Mouse (Mus musculus) intestine, embryonic 14.5 days (tissue): ENCODE measurements at regions not wholly inside any gene's neighbourhood (a gene's known extent, or its start where the extent isn't known, plus 50 kb on each side); places are given as distances from the start of the nearest gene placed in this dataset.
A peak's percentile ranks its signal among the peaks of the same experiment; 100 is the strongest.
"Not testable (repeated sequence)": the region's sequence is repeated elsewhere in the genome, so short reads cannot be mapped to it uniquely, and the experiment has no call there.

Experiments used
- ATAC-seq: fragments of 200-750 bp; cut with Nextera tagmentation; replicated peaks from 2 replicates; pipeline ENCODE4 v1.8.0; 2017; ENCODE audit warnings: low read depth, moderate number of reproducible peaks, moderate TSS enrichment, moderate library complexity; ENCODE audit not compliant: low FRiP score, low TSS enrichment
- DNase-seq: peaks from one replicate; pipeline ENCODE4 v3.0.0-alpha.2; 2018; ENCODE audit warnings: low spot score
- H3K27ac ChIP-seq: fragments of 300-500 bp; sonication (generic); 2 replicates; pipeline ENCODE4 v1.5.1; 2014; ENCODE audit warnings: low read depth, mild to moderate bottlenecking, control low read depth
- H3K27me3 ChIP-seq: fragments of 300-500 bp; sonication (generic); replicated peaks from 2 replicates; pipeline ENCODE4 v1.6.1; 2014; ENCODE audit warnings: low read length, control low read depth; ENCODE audit not compliant: control insufficient read depth, insufficient read depth
- H3K36me3 ChIP-seq: fragments of 300-500 bp; sonication (generic); 2 replicates; pipeline ENCODE4 v1.6.1; 2014; ENCODE audit warnings: low read length, control low read depth; ENCODE audit not compliant: control insufficient read depth, insufficient read depth
- H3K4me1 ChIP-seq: fragments of 300-500 bp; sonication (generic); replicated peaks from 2 replicates; pipeline ENCODE4 v1.6.1; 2014; ENCODE audit warnings: low read length, control low read depth, mixed read lengths; ENCODE audit not compliant: control insufficient read depth, insufficient read depth
- H3K4me2 ChIP-seq: fragments of 300-500 bp; sonication (generic); 2 replicates; pipeline ENCODE4 v1.6.1; 2014; ENCODE audit warnings: low read length
- H3K4me3 ChIP-seq: fragments of 300-500 bp; sonication (generic); 2 replicates; pipeline ENCODE4 v1.5.1; 2014; ENCODE audit warnings: low read depth, low read length, control low read depth, mixed read lengths
- H3K9ac ChIP-seq: fragments of 300-500 bp; sonication (generic); 2 replicates; pipeline ENCODE4 v1.6.1; 2014; ENCODE audit warnings: mild to moderate bottlenecking, low read length
- H3K9me3 ChIP-seq: fragments of 300-500 bp; sonication (generic); 2 replicates; pipeline ENCODE4 v1.6.1; 2016; ENCODE audit warnings: low read length, control low read depth; ENCODE audit not compliant: control insufficient read depth
- WGBS: fragments of 180-500 bp; shearing (Covaris S2); extraction: QIAGEN DNeasy Blood & Tissue Kit; methylation state at CpG from one replicate; pipeline ENCODE4 v1.1.7; 2014; 5-methylcytosine and 5-hydroxymethylcytosine counted together

- no peaks in the 10 kb centered on the region for H3K36me3 ChIP-seq
- no peak for DNase-seq
- H3K4me2 ChIP-seq: no peak overlapping the region
- 56% methylated on average over 2 of the region's 2 CpGs for WGBS
- no peaks in the 10 kb centered on the region for H3K27me3 ChIP-seq
- no peak for ATAC-seq
- H3K4me1 ChIP-seq: no peaks in the 10 kb centered on the region
- H3K9ac ChIP-seq: no peak overlapping the region
- no peak overlapping the region for H3K4me3 ChIP-seq
- H3K27ac ChIP-seq: no peak overlapping the region
- no peaks in the 10 kb centered on the region for H3K9me3 ChIP-seq
These were observed 390.6 kb upstream of the Htr2a start for GRCm38 (mm10) chr14:74250021-74250420.

- Histone ChIP-seq H3K27ac (peak overlapping the region; percentile 70; the same call in 1 of the 2 replicates), H3K4me1 (no peaks in the 10 kb centered on the region), H3K27me3 (no peaks in the 10 kb centered on the region), H3K9ac (no peak overlapping the region), H3K4me3 (no peak overlapping the region), H3K9me3 (no peaks in the 10 kb centered on the region), H3K36me3 (no peaks in the 10 kb centered on the region), H3K4me2 (no peak overlapping the region)
- DNase-seq: no peak
- ATAC-seq: no peak
- 38% methylated on average over 10 of the region's 10 CpGs for WGBS
These were observed 388.2 kb upstream of the Htr2a start for GRCm38 (mm10) chr14:74252189-74253145.

DNA sequence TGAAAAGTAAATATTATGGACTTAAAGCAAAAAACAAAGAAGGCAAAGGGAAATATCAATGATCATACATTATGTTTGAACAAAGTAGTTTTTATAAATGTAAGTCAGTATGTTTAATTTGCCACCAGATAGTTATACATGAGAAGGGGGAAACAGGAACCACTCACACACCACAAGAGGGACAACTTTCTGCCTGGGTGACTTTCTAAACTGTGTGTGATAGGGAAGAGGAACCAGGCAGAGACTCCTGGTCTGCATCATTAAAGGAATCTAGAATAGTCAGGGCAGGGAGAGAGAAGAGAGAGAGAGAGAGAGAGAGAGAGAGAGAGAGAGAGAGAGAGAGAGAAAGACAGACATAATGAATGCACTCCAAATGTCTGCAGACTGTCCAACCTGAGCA lies 385.6 kb upstream of the Htr2a start:
- Histone ChIP-seq H3K4me1 (no peaks in the 10 kb centered on the region), H3K9ac (no peak overlapping the region), H3K36me3 (no peaks in the 10 kb centered on the region), H3K4me2 (no peak overlapping the region), H3K27ac (no peak overlapping the region), H3K9me3 (no peaks in the 10 kb centered on the region), H3K27me3 (no peaks in the 10 kb centered on the region), H3K4me3 (no peak overlapping the region)
- no peak for DNase-seq
- no peak for ATAC-seq

GRCm38 (mm10) chr14:74259437-74259836 lies 381.2 kb upstream of the Htr2a start:
- ATAC-seq (no peak), DNase-seq (no peak)
- Histone ChIP-seq H3K4me2 (no peak overlapping the region), H3K27ac (no peak overlapping the region), H3K9me3 (no peaks in the 10 kb centered on the region), H3K4me3 (no peak overlapping the region), H3K9ac (no peak overlapping the region), H3K27me3 (no peaks in the 10 kb centered on the region), H3K4me1 (no peaks in the 10 kb centered on the region), H3K36me3 (no peaks in the 10 kb centered on the region)

DNA sequence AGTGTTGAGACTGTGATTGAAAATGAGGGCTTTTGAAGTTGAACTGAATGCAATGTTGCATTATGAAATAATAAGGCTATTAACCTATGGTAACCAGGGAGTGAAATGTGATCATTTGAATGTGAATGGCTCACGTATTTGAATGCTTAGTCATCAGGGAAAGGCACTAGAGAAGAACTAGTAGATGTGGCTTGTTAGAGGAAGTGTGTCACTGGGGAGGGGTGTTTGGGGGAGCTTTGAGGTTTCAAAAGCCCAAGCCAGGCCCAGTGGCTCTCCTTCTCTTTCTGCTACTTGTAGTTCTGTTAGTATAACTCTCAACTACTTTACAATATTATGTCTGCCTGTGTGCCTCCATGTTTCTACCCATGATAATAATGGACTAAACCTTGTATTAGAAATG lies 373.6 kb upstream of the Htr2a start:
- no peak for ATAC-seq
- no peaks in the 10 kb centered on the region for H3K36me3 ChIP-seq
- WGBS: 75% methylated on average over 1 of the region's 1 CpGs
- no peaks in the 10 kb centered on the region for H3K9me3 ChIP-seq
- no peaks in the 10 kb centered on the region for H3K27me3 ChIP-seq
- H3K4me3 ChIP-seq: no peak overlapping the region
- H3K27ac ChIP-seq: no peak overlapping the region
- H3K9ac ChIP-seq: no peak overlapping the region
- no peak for DNase-seq
- H3K4me1 ChIP-seq: no peaks in the 10 kb centered on the region
- H3K4me2 ChIP-seq: no peak overlapping the region

GRCm38 (mm10) chr14:74294560-74294959 lies 346.1 kb upstream of the Htr2a start:
- H3K4me3 ChIP-seq: no peak overlapping the region
- H3K36me3 ChIP-seq: no peaks in the 10 kb centered on the region
- H3K4me1 ChIP-seq: no peaks in the 10 kb centered on the region
- DNase-seq (no peak), ATAC-seq (no peak)
- H3K27me3 ChIP-seq: no peaks in the 10 kb centered on the region
- no peak overlapping the region for H3K9ac ChIP-seq
- WGBS: 67% methylated on average over 3 of the region's 3 CpGs
- H3K9me3 ChIP-seq: no peaks in the 10 kb centered on the region
- no peak overlapping the region for H3K27ac ChIP-seq
- no peak overlapping the region for H3K4me2 ChIP-seq

DNA sequence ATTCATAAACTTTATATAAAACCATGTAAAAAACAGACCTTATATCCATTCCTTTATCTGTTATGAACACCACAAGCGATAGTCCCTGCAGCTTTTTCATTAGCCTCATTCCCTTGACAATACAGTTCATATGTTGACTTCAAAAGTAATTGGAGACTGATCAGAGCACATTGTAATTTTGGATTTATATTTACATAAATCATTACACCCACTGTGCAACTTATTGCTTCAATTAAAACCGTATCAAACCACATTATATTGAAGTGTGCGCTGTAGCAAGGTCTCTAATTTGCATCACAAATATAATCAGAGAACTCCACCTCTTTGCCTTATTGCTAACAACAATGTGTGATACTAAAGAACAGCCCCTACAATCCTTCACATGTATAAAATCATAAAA lies 336.2 kb upstream of the Htr2a start:
- DNase-seq (no peak), ATAC-seq (no peak)
- no peak overlapping the region for H3K9ac ChIP-seq
- H3K9me3 ChIP-seq: no peaks in the 10 kb centered on the region
- H3K4me2 ChIP-seq: no peak overlapping the region
- no peak overlapping the region for H3K4me3 ChIP-seq
- H3K27me3 ChIP-seq: no peaks in the 10 kb centered on the region
- 86% methylated on average over 3 of the region's 3 CpGs for WGBS
- H3K4me1 ChIP-seq: no peaks in the 10 kb centered on the region
- no peaks in the 10 kb centered on the region for H3K36me3 ChIP-seq
- H3K27ac ChIP-seq: no peak overlapping the region

DNA sequence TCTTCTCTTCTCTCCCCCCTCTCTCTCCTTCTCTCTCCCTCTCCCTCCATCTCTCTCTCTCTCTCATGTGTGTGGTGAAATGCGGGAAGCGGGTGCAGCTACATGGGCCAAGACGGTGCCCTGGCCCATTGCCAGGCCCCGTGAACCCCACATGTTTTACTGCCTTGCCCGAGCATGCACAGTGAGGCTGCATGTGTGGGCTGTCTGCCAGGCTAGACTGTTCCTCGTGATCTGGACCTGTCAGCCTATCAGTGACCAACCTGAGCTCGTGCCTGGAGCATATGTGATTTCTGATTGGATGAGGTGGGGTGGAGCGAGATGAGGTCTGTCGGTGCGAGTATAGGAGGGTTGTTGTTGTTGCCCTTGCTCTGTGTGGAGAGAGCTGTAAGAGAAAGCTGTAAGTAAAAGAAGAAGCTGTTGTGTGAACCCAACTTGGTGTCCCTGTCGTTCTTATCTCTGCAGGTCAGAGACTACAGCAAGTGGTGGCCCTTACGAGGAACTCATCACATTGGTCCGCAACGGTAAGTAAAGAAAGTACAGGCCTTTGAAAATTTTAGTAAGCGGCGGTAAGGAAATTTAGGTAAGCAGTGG lies 333.8 kb upstream of the Htr2a start:
- no peak overlapping the region for H3K4me2 ChIP-seq
- no peak overlapping the region for H3K27ac ChIP-seq
- H3K36me3 ChIP-seq: no peaks in the 10 kb centered on the region
- H3K27me3 ChIP-seq: no peaks in the 10 kb centered on the region
- DNase-seq (no peak), ATAC-seq (no peak)
- no peak overlapping the region for H3K9ac ChIP-seq
- 86% methylated on average over 16 of the region's 16 CpGs for WGBS
- no peaks in the 10 kb centered on the region for H3K9me3 ChIP-seq
- H3K4me3 ChIP-seq: no peak overlapping the region
- H3K4me1 ChIP-seq: no peaks in the 10 kb centered on the region

GRCm38 (mm10) chr14:74309451-74309850 lies 331.2 kb upstream of the Htr2a start:
- not testable (repeated sequence) for H3K36me3 ChIP-seq, H3K9ac ChIP-seq, H3K4me2 ChIP-seq, H3K9me3 ChIP-seq, DNase-seq, H3K27me3 ChIP-seq, H3K4me1 ChIP-seq, H3K4me3 ChIP-seq, H3K27ac ChIP-seq, ATAC-seq
- WGBS: 76% methylated on average over 2 of the region's 2 CpGs
